Mouse (Mus musculus): ENCODE measurements around the gene Ntm.

DNA sequence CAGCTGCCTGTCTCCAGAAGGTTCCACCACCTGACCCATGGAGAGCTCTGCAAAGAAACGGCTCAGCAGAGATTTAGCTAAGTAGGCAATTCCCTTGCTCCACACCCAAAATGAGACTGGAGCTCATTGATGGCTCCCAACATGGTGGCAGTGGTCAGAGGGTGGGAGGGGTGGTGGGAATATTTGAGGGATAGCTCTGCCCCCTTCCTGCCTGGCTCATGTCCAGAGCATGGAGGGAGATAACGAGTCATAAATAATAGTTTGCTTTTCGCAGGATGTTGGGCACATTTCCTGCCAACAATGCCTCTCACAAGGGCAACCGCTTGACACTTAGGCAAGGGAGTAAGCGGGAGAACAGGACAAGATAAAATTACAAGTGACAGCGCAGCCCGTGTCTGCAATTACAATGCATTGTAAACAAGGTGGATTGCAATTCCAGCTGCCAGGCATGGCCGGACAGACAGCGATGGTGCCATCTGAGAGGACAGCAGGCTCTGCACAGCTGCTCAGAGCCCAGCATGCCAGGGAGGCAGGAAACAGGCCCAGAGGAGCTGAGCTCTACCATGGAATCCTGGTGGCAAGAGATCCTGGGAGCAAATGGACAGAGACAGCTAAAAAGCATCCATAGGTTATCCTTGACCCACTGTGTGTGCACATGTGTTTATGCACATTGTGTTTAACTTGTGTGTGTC is 224.0 kb downstream of the Ntm start:
- TF ChIP-seq USF1 (IDR thresholded peaks at IDR 0.05; ENCODE audit: low read depth): no peak
- TF ChIP-seq CTCF (IDR thresholded peaks at IDR 0.05; ENCODE audit: control insufficient read depth, insufficient read depth, insufficient read length): no peak
- TF ChIP-seq MYOG (IDR thresholded peaks at IDR 0.05; ENCODE audit: control insufficient read depth, extremely low read depth, insufficient read length): no peak
- no peak for TF ChIP-seq MAX (IDR thresholded peaks at IDR 0.05)
- TF ChIP-seq CEBPB (IDR thresholded peaks at IDR 0.05; ENCODE audit: low read depth): no peak
- no peak for TF ChIP-seq FOSL1 (IDR thresholded peaks at IDR 0.05; ENCODE audit: insufficient read depth, low read length, poor library complexity, severe bottlenecking)
- TF ChIP-seq MYOD1 (IDR thresholded peaks at IDR 0.05; ENCODE audit: control insufficient read depth, insufficient read length, low read depth): no peak

Measured in C2C12 (cell line).